Mouse (Mus musculus) gonadal fat pad, adult 2 months (tissue): ENCODE measurements at regions not wholly inside any gene's neighbourhood (a gene's known extent, or its start where the extent isn't known, plus 50 kb on each side); places are given as distances from the start of the nearest gene placed in this dataset.

Experiments
- DNase-seq: peaks from one replicate; pipeline ENCODE4 v3.0.0-alpha.2; 2012; ENCODE audit warnings: low read depth

- no peak for DNase-seq
Measured at GRCm38 (mm10) chr15:27129697-27130096, 234.3 kb upstream of the Fbxl7 start.

- no peak for DNase-seq
Measured at GRCm38 (mm10) chr15:27132761-27133160, 237.4 kb upstream of the Fbxl7 start.

- DNase-seq: no peak
Measured at GRCm38 (mm10) chr15:27137580-27137979, 242.2 kb upstream of the Fbxl7 start.

- DNase-seq: no peak
Measured at GRCm38 (mm10) chr15:27145860-27146259, 250.5 kb upstream of the Fbxl7 start.

- no peak for DNase-seq
Measured at GRCm38 (mm10) chr15:27160986-27161385, 265.6 kb upstream of the Fbxl7 start.

- no peak for DNase-seq
Measured at GRCm38 (mm10) chr15:27167484-27167883, 272.1 kb upstream of the Fbxl7 start.

- DNase-seq: no peak
Measured at GRCm38 (mm10) chr15:27169846-27170245, 274.5 kb upstream of the Fbxl7 start.

- no peak for DNase-seq
Measured at GRCm38 (mm10) chr15:27173506-27173905, 278.1 kb upstream of the Fbxl7 start.

- DNase-seq: no peak
Measured at GRCm38 (mm10) chr15:27178084-27178935, 282.9 kb upstream of the Fbxl7 start.

- no peak for DNase-seq
Measured at GRCm38 (mm10) chr15:27189699-27190098, 276.8 kb upstream of the Ank start.

- DNase-seq: no peak
Measured at GRCm38 (mm10) chr15:27201513-27201912, 265.0 kb upstream of the Ank start.

- no peak for DNase-seq
Measured at GRCm38 (mm10) chr15:27204888-27205287, 261.6 kb upstream of the Ank start.

- no peak for DNase-seq
Measured at GRCm38 (mm10) chr15:27207446-27207845, 259.0 kb upstream of the Ank start.

GRCm38 (mm10) chr15:27216387-27216786 lies 250.1 kb upstream of the Ank start:
- DNase-seq: no peak

GRCm38 (mm10) chr15:27219126-27219738 lies 247.2 kb upstream of the Ank start:
- no peak for DNase-seq

- no peak for DNase-seq
Measured at GRCm38 (mm10) chr15:27223610-27224511, 242.6 kb upstream of the Ank start.

- no peak for DNase-seq
Measured at GRCm38 (mm10) chr15:27224512-27224850, 242.0 kb upstream of the Ank start.

- DNase-seq: no peak
Measured at GRCm38 (mm10) chr15:27232804-27233203, 233.7 kb upstream of the Ank start.

GRCm38 (mm10) chr15:27234770-27235169 lies 231.7 kb upstream of the Ank start:
- DNase-seq: no peak

- no peak for DNase-seq
Measured at GRCm38 (mm10) chr15:27238301-27238700, 228.2 kb upstream of the Ank start.

GRCm38 (mm10) chr15:27246302-27246701 lies 220.2 kb upstream of the Ank start:
- no peak for DNase-seq
